Mouse (Mus musculus): ENCODE data around the gene Foxc1.
A peak's percentile ranks its signal among the peaks of the same experiment; 100 is the strongest.

GRCm38 (mm10) chr13:31792480-31793132, 13.8 kb upstream of the Foxc1 start:
- no peak; the same call in 1 of the 2 replicates for TF ChIP-seq CTCF (IDR thresholded peaks at IDR 0.05)
- no peak for TF ChIP-seq POLR2A (IDR thresholded peaks at IDR 0.05; ENCODE audit: insufficient read depth, low read depth, low read length)
- TF ChIP-seq EP300 (IDR thresholded peaks at IDR 0.05; ENCODE audit: insufficient read depth, low read depth, low read length), result peak; percentile 74; the same call in 1 of the 2 replicates
